Mouse (Mus musculus): ENCODE results near the gene Naa20. TPM values are rescaled to one million over a fixed set of nuclear protein-coding genes. Genes with fewer than 3 reads are reported as not detected.
"Not testable (repeated sequence)": the region's sequence is repeated elsewhere in the genome, so short reads cannot be mapped to it uniquely, and the experiment has no call there.

Naa20 gene
- polyA plus RNA-seq, 1 experiment, result 43.7 TPM

- H3K36me3 ChIP-seq (ENCODE audit: control insufficient read depth, insufficient read depth, low read length), result peaks cover 9% of the 10 kb centered on the region; the same call in 1 of the 2 replicates
- H3K4me3 ChIP-seq (ENCODE audit: insufficient read depth, low read depth, low read length), result no peak overlapping the region
- TF ChIP-seq POLR2A (IDR thresholded peaks at IDR 0.05; ENCODE audit: low read depth, low read length) (no peak), CTCF (conservative IDR thresholded peaks at IDR 0.05; ENCODE audit: insufficient read depth, insufficient read length, low read depth, low read length) (no peak)
- DNase-seq, result peak; percentile 65
- H3K27ac ChIP-seq (ENCODE audit: insufficient read depth, low read depth, low read length), result peak overlapping the region; percentile 75
- H3K27me3 ChIP-seq (replicated peaks; ENCODE audit: control insufficient read depth, insufficient read depth, low read length), result no peaks in the 10 kb centered on the region
- H3K4me1 ChIP-seq (ENCODE audit: control insufficient read depth, insufficient read depth, low read length), result peaks cover 35% of the 10 kb centered on the region
- WGBS, result 44% methylated on average over 14 of the region's 14 CpGs
These were observed 16.8 kb upstream of the Naa20 start for GRCm38 (mm10) chr2:145884913-145885785.

DNA sequence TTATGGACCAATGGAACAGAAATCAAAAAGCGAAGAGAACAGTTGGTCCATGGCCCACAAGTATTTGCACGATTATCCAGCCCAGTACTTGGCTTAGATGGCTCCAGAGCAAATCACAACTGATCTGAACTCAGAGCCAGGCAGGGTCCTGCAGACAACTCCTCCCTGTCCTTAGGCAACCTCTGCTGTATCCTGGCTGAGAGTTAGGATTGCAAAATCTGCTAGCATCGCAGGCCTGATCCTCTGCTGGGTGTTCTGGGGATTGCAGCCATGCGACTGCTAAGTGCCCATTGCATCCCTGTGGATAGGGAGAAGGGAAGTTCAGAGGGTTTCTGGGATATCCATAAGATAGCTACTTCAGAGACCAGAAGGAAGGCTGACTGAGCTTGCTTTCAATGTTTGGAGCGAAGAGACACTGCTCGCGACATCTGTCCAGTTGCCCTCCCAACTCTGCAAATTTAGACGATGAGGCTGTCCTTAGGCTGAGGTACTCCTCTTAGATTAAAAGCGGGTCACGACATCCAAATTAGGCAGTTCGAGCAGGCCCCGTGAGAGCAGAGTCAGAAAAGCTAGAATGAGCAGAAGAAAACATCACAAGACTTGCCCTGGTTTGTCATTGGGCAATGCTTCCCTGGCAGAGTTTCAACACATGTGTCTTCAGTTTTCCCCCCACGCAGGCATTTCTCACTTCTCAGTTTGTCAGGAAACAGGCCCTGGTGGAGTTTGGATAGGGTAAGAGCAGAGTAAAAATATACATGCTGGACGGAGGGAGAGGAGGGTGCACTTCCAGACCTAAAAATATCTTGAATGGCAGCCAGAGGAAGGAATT, 13.7 kb upstream of the Naa20 start:
- H3K4me3 ChIP-seq (ENCODE audit: insufficient read depth, low read depth, low read length), result no peak overlapping the region
- peaks cover 9% of the 10 kb centered on the region; the same call in 1 of the 2 replicates for H3K36me3 ChIP-seq (ENCODE audit: control insufficient read depth, insufficient read depth, low read length)
- H3K27ac ChIP-seq (ENCODE audit: insufficient read depth, low read depth, low read length), result peak overlapping the region; percentile 84
- H3K4me1 ChIP-seq (ENCODE audit: control insufficient read depth, insufficient read depth, low read length), result peaks cover 28% of the 10 kb centered on the region
- DNase-seq, result peak; percentile 83
- no peaks in the 10 kb centered on the region for H3K27me3 ChIP-seq (replicated peaks; ENCODE audit: control insufficient read depth, insufficient read depth, low read length)
- TF ChIP-seq POLR2A (IDR thresholded peaks at IDR 0.05; ENCODE audit: low read depth, low read length), result no peak
- peak; percentile 64 for TF ChIP-seq CTCF (conservative IDR thresholded peaks at IDR 0.05; ENCODE audit: insufficient read depth, insufficient read length, low read depth, low read length)
- WGBS, result 31% methylated on average over 14 of the region's 14 CpGs

DNA sequence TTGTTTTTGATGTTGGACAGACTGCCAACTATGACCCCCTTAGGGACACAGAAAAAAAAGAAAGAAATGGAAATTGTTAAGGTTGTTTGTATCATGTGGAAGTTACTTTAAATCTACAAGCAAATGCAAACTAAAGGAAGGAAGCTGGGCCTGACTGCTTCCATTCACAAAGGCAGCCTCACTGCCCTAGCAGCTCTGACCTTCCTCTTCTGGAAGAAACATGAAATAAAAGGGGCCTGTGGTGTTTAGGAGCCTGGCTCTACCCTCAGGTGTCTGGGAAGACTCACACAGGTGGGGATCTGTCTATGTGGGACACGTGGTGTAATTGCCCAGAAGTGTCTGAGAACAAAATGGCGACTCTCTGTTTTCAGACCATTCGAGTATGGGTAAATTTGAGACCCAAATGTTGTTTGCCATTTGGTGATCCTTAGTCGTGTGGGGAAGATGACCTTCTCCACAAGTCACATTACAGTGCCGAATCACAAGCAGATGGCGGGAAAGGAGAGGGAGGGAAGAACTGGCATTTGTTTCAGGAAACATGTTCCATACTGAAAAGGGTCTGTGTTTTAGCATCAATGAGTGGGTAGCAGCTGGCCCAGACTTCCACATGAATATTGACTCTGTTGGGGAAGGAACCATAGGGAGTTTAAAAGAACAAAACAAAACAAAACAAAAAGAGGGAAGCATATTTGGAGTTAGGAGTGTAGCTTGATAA, 13.0 kb upstream of the Naa20 start:
- TF ChIP-seq CTCF (conservative IDR thresholded peaks at IDR 0.05; ENCODE audit: insufficient read depth, insufficient read length, low read depth, low read length) (no peak), POLR2A (IDR thresholded peaks at IDR 0.05; ENCODE audit: low read depth, low read length) (no peak)
- Histone ChIP-seq H3K4me3 (ENCODE audit: insufficient read depth, low read depth, low read length) (no peak overlapping the region), H3K36me3 (ENCODE audit: control insufficient read depth, insufficient read depth, low read length) (peaks cover 5% of the 10 kb centered on the region; the same call in 1 of the 2 replicates), H3K4me1 (ENCODE audit: control insufficient read depth, insufficient read depth, low read length) (peaks cover 24% of the 10 kb centered on the region), H3K27me3 (replicated peaks; ENCODE audit: control insufficient read depth, insufficient read depth, low read length) (no peaks in the 10 kb centered on the region), H3K27ac (ENCODE audit: insufficient read depth, low read depth, low read length) (peak overlapping the region; percentile 84)
- WGBS, result 48% methylated on average over 6 of the region's 6 CpGs
- no peak for DNase-seq

GRCm38 (mm10) chr2:145890571-145890970, 11.3 kb upstream of the Naa20 start:
- no peak overlapping the region for H3K4me3 ChIP-seq (ENCODE audit: insufficient read depth, low read depth, low read length)
- WGBS, result 91% methylated on average over 2 of the region's 2 CpGs
- TF ChIP-seq CTCF (conservative IDR thresholded peaks at IDR 0.05; ENCODE audit: insufficient read depth, insufficient read length, low read depth, low read length) (no peak), POLR2A (IDR thresholded peaks at IDR 0.05; ENCODE audit: low read depth, low read length) (no peak)

DNA sequence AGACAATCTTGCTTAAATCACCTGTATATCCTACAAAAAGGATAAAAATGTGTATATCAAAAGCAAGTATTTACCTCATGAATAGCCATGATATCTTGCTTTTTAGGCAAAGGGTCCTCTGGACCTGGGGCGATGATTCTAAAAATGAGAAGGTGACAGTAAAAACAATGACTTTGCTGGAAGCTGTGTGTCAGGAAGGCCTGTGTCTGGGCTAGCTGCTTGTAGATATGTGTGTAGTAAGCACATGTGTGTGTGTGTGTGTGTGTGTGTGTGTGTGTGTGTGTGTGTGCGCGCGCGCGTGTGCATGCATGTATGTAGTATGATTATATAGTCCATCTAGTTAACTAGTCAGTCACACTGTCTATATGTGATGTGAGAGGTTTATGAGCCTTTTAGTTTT, 8.1 kb upstream of the Naa20 start:
- H3K4me3 ChIP-seq (ENCODE audit: insufficient read depth, low read depth, low read length), result no peak overlapping the region
- TF ChIP-seq POLR2A (IDR thresholded peaks at IDR 0.05; ENCODE audit: low read depth, low read length), result no peak
- no peak for TF ChIP-seq CTCF (conservative IDR thresholded peaks at IDR 0.05; ENCODE audit: insufficient read depth, insufficient read length, low read depth, low read length)
- WGBS, result 98% methylated on average over 6 of the region's 6 CpGs
- DNase-seq, result no peak
- no peaks in the 10 kb centered on the region for H3K27me3 ChIP-seq (replicated peaks; ENCODE audit: control insufficient read depth, insufficient read depth, low read length)
- peaks cover 4% of the 10 kb centered on the region; the same call in 1 of the 2 replicates for H3K4me1 ChIP-seq (ENCODE audit: control insufficient read depth, insufficient read depth, low read length)
- H3K36me3 ChIP-seq (ENCODE audit: control insufficient read depth, insufficient read depth, low read length), result no peaks in the 10 kb centered on the region
- no peak overlapping the region for H3K27ac ChIP-seq (ENCODE audit: insufficient read depth, low read depth, low read length)

More at GRCm38 (mm10) chr2:145890571-145890970, 11.3 kb upstream of the Naa20 start:
- H3K27me3 ChIP-seq (replicated peaks; ENCODE audit: control insufficient read depth, insufficient read depth, low read length), result no peaks in the 10 kb centered on the region
- H3K27ac ChIP-seq (ENCODE audit: insufficient read depth, low read depth, low read length), result no peak overlapping the region
- H3K36me3 ChIP-seq (ENCODE audit: control insufficient read depth, insufficient read depth, low read length), result peaks cover 4% of the 10 kb centered on the region; the same call in 1 of the 2 replicates
- no peak for DNase-seq
- peaks cover 15% of the 10 kb centered on the region for H3K4me1 ChIP-seq (ENCODE audit: control insufficient read depth, insufficient read depth, low read length)

DNA sequence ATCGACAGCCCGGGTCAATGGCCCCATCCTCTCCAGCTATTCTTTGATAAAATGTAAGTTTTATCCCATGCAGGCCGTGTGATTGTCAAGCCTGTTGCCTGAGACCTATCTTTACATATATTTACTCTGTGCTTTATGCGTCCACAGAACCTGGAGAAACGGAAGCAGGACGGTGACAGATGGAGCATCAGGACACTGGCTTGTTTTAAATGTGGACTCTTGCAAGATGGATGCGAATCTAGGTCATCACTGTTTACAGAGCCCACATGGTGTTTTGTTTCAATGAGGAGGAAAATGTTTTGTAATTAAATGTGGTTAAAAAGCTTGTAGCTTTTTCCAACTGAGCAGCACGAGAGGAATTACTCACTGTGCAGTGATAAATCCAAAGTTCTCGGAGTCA, 3.8 kb upstream of the Naa20 start:
- Histone ChIP-seq H3K4me1 (ENCODE audit: control insufficient read depth, insufficient read depth, low read length) (no peaks in the 10 kb centered on the region; the same call in 1 of the 2 replicates), H3K36me3 (ENCODE audit: control insufficient read depth, insufficient read depth, low read length) (no peaks in the 10 kb centered on the region), H3K4me3 (ENCODE audit: insufficient read depth, low read depth, low read length) (no peak overlapping the region), H3K27me3 (replicated peaks; ENCODE audit: control insufficient read depth, insufficient read depth, low read length) (no peaks in the 10 kb centered on the region), H3K27ac (ENCODE audit: insufficient read depth, low read depth, low read length) (no peak overlapping the region)
- no peak for DNase-seq
- no peak for TF ChIP-seq POLR2A (IDR thresholded peaks at IDR 0.05; ENCODE audit: low read depth, low read length)
- no peak for TF ChIP-seq CTCF (conservative IDR thresholded peaks at IDR 0.05; ENCODE audit: insufficient read depth, insufficient read length, low read depth, low read length)
- WGBS, result 65% methylated on average over 9 of the region's 9 CpGs

- H3K27ac ChIP-seq (ENCODE audit: insufficient read depth, low read depth, low read length); H3K27me3 ChIP-seq (replicated peaks; ENCODE audit: control insufficient read depth, insufficient read depth, low read length); DNase-seq; H3K4me3 ChIP-seq (ENCODE audit: insufficient read depth, low read depth, low read length); H3K36me3 ChIP-seq (ENCODE audit: control insufficient read depth, insufficient read depth, low read length): not testable (repeated sequence)
- 68% methylated on average over 8 of the region's 8 CpGs for WGBS
- H3K4me1 ChIP-seq (ENCODE audit: control insufficient read depth, insufficient read depth, low read length), result peaks cover 11% of the 10 kb centered on the region; the same call in 1 of the 2 replicates
These were observed 1.6 kb upstream of the Naa20 start for GRCm38 (mm10) chr2:145900318-145900717.

Data from kidney, adult 2 months (tissue).